Mouse (Mus musculus) G1E (cell line): ENCODE measurements around the gene Nrip3. TPM values are rescaled to one million over a fixed set of nuclear protein-coding genes. Genes with fewer than 3 reads are reported as not detected.

Experiments
- ATAC-seq: 2 replicates; pipeline ENCODE4 v1.8.0; 2016; ENCODE audit warnings: mild to moderate bottlenecking; ENCODE audit not compliant: insufficient number of reproducible peaks, poor library complexity, low FRiP score, severe bottlenecking; ENCODE audit errors: extremely low read depth
- DNase-seq: peaks from one replicate; pipeline ENCODE4 v3.0.0; 2012; ENCODE audit warnings: low spot score
- H3K27me3 ChIP-seq: 2 replicates; pipeline ENCODE4 v1.6.1; 2012; ENCODE audit warnings: mild to moderate bottlenecking, low read length, inconsistent platforms; ENCODE audit not compliant: insufficient read depth
- H3K36me3 ChIP-seq: replicated peaks from 2 replicates; pipeline ENCODE3; 2012; ENCODE audit warnings: mild to moderate bottlenecking, inconsistent platforms
- H3K4me1 ChIP-seq: 2 replicates; pipeline ENCODE4 v1.6.1; 2012; ENCODE audit warnings: low read depth, low read length, inconsistent platforms, mixed read lengths; ENCODE audit not compliant: insufficient read depth
- H3K4me3 ChIP-seq: 2 replicates; pipeline ENCODE4 v1.5.1; 2012; ENCODE audit warnings: low read depth, mild to moderate bottlenecking, inconsistent platforms, low read length, moderate library complexity, mixed read lengths
- H3K9me3 ChIP-seq: replicated peaks from 2 replicates; pipeline ENCODE4 v1.6.1; 2012; ENCODE audit warnings: inconsistent platforms
- CTCF ChIP-seq: IDR thresholded peaks from 2 replicates; pipeline ENCODE4 v1.5.1; 2012; ENCODE audit warnings: low read depth, low read length, inconsistent platforms, mixed read lengths
- GATA1 ChIP-seq: IDR thresholded peaks from 2 replicates; pipeline ENCODE4 v1.6.1; 2012; ENCODE audit warnings: borderline replicate concordance, low read length, inconsistent platforms, mixed read lengths
- GATA2 ChIP-seq: IDR thresholded peaks from 2 replicates; pipeline ENCODE4 v1.6.1; 2012; ENCODE audit warnings: low read depth, low read length, inconsistent platforms, borderline replicate concordance
- POLR2AphosphoS5 ChIP-seq: IDR thresholded peaks from 2 replicates; pipeline ENCODE4 v1.6.1; 2012; ENCODE audit warnings: low read depth, low read length, inconsistent platforms; ENCODE audit not compliant: insufficient replicate concordance
- TAL1 ChIP-seq: conservative IDR thresholded peaks from 2 replicates; pipeline ENCODE4 v1.6.1; 2012; ENCODE audit warnings: low read depth, low read length, inconsistent platforms, mixed read lengths
- polyA plus RNA-seq: library from polyadenylated mRNA; stranded (reverse); fragments of >175 nt; gene quantifications from 2 replicates; pipeline ENCODE4 v1.2.3, GENCODE M21; 2012
- total RNA-seq, 2 experiments: library from RNA; stranded (forward) in 1 of 2; stranded (reverse) in 1 of 2; fragments of 200-1000 nt in 1 of 2; fragments of >200 nt in 1 of 2; fragmentation: Nextera tagmentation in 1 of 2; gene quantifications; 2 replicates each; pipeline ENCODE4 v1.2.3; 2014 to 2017

Gene Nrip3
- total and polyA plus RNA-seq, 3 experiments, result 0.55 TPM; not detected in 2

DNA sequence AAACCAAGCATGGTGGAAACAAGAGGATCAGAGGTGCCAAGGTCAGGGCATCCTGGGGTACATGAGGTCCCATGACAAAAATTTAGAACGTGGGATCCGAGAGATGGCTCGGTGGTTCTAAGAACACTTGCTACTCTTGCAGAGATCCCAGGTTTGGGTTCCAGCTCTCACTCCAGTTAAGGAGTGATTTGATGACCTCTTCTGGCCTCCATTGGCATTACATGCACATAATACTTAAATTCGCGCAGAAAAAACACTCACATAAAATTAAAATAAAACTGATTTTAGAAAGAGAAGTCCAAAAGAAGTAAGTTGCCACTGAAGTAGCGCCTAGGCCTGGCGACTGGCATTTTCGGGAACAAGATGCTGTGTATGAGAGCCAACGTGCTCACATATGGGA lies 62.5 kb downstream of the Nrip3 start:
- no peak overlapping the region for H3K4me3 ChIP-seq
- ATAC-seq, result no peak
- no peak for TF ChIP-seq GATA2
- TF ChIP-seq GATA1, result no peak
- no peak for TF ChIP-seq CTCF
- peaks cover 19% of the 10 kb centered on the region for H3K27me3 ChIP-seq
- no peaks in the 10 kb centered on the region for H3K36me3 ChIP-seq
- peaks cover 4% of the 10 kb centered on the region for H3K9me3 ChIP-seq
- no peak for DNase-seq
- peaks cover 2% of the 10 kb centered on the region for H3K4me1 ChIP-seq

DNA sequence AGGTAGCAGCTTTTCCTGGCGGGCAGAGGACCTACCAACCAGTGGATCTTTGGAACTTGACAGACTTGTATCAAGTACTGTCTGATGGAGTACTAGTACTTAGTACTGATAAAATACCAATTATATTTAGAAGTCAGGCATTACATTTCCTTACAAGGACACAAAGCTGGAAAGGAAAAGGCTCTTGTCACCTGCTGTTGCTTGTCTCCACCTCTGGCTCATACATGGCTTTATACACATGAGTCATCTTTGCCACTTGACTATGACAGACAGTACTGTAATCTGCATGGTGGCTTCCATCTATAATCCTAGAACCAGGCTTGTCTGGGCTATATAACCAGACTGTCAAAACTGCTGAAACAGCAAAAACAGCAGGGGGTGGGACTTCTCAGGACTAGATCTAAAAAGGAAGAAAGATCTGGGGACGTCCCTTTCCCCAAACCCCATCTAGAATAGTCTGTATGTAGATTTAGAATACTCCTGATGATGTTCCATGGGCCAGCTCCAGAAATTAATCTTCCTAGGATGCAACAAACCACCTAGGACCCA lies 68.3 kb downstream of the Nrip3 start:
- Histone ChIP-seq H3K4me3 (no peak overlapping the region), H3K4me1 (no peaks in the 10 kb centered on the region; the same call in 1 of the 2 replicates), H3K9me3 (no peaks in the 10 kb centered on the region), H3K36me3 (peaks cover 50% of the 10 kb centered on the region), H3K27me3 (peaks cover 10% of the 10 kb centered on the region)
- no peak for TF ChIP-seq POLR2AphosphoS5
- TF ChIP-seq GATA2, result no peak
- TF ChIP-seq GATA1, result no peak
- TF ChIP-seq TAL1, result no peak
- no peak for TF ChIP-seq CTCF
- DNase-seq (no peak), ATAC-seq (no peak)

DNA sequence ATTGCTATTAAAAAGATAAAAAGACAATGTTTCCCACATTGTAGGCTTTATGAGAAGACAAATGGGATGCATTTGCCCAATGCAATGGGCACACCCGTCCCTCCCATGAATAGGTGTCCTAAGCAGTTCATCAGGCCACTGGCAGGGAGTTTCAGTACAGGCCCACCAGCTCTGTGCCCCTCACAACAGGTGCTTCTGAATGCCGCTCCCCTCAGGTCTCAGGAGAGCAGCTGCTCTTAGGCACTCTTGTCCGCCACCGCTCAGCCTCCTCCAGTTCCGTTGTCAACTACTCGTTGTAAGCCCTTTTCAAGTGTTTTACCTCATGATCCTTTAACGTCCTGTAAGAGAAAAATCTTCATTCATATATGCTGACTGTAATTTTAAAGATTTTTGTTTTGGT lies 69.6 kb downstream of the Nrip3 start:
- ATAC-seq (no peak), DNase-seq (no peak)
- no peak for TF ChIP-seq TAL1
- Histone ChIP-seq H3K4me1 (peaks cover 4% of the 10 kb centered on the region), H3K4me3 (no peak overlapping the region), H3K9me3 (no peaks in the 10 kb centered on the region), H3K36me3 (peaks cover 63% of the 10 kb centered on the region), H3K27me3 (peaks cover 4% of the 10 kb centered on the region; the same call in 1 of the 2 replicates)

DNA sequence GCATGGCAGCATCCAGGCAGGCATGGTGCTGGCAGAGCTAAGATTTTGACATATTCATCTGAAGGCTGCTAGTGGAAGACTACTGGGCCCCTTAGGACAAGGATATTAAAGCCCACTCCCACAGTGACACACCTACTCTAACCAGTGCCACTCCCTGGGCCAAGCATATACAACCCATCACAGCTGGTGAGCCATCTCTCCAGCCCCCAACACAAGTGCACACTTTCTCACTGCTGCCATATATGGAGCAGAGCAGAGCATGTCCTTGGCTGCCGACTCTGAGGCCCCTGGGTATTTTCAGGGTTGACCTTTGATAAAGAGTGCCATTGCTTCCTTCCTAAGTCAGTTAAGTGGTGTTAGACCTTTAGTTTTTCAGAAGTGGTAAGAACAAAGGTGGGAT lies 71.8 kb downstream of the Nrip3 start:
- H3K4me3 ChIP-seq, result no peak overlapping the region
- H3K9me3 ChIP-seq, result no peaks in the 10 kb centered on the region
- H3K36me3 ChIP-seq, result peaks cover 73% of the 10 kb centered on the region
- no peak for TF ChIP-seq TAL1
- TF ChIP-seq POLR2AphosphoS5, result no peak
- no peak for TF ChIP-seq GATA1
- no peak for TF ChIP-seq CTCF
- TF ChIP-seq GATA2, result no peak
- ATAC-seq, result no peak
- DNase-seq, result no peak
- no peaks in the 10 kb centered on the region; the same call in 1 of the 2 replicates for H3K27me3 ChIP-seq
- peaks cover 12% of the 10 kb centered on the region for H3K4me1 ChIP-seq

DNA sequence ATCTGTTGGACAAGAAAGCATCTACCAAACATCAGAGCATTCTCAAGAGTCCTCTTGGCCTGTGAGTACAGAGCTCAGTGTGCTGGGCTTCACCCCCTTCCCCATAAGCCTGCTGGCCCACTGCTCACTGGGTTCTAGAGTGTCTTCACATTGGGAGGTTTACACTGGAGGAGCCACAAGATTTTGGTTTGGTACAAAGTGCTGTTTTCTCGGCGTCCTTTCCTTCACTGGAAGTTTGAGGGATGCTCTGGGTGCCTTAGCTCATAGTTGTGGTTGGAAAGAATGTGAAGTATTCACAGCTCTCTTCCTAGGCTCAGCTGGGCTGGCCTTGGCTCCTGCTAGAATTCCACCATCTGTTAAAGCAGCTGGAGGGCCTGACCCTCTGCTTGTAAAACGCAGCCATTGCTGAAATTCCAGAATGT lies 72.9 kb downstream of the Nrip3 start:
- no peak for ATAC-seq
- Histone ChIP-seq H3K36me3 (peaks cover 73% of the 10 kb centered on the region), H3K27me3 (peaks cover under 1% of the 10 kb centered on the region; the same call in 1 of the 2 replicates), H3K9me3 (no peaks in the 10 kb centered on the region), H3K4me1 (peaks cover 18% of the 10 kb centered on the region), H3K4me3 (no peak overlapping the region)
- no peak for DNase-seq
- TF ChIP-seq TAL1, result no peak
- TF ChIP-seq POLR2AphosphoS5, result no peak
- TF ChIP-seq CTCF, result no peak
- TF ChIP-seq GATA2, result no peak
- TF ChIP-seq GATA1, result no peak

Other genes with a start within 250 kb of the Nrip3 start
- 0.92 and 39.5 TPM in 2 replicates for gene St5, start 78.4 kb downstream of the Nrip3 start, total RNA-seq (2014; fragmentation: Nextera tagmentation)
- 0.23 and 0.49 TPM in 2 replicates for gene St5, start 78.4 kb downstream of the Nrip3 start, total RNA-seq (2017)
- gene St5, start 78.4 kb downstream of the Nrip3 start, polyA plus RNA-seq, result 0.07 TPM in 2 replicates
- 16.3 and 18.4 TPM in 2 replicates for gene Akip1, start 78.3 kb downstream of the Nrip3 start, total RNA-seq (2014; fragmentation: Nextera tagmentation)
- 23.3 and 25.2 TPM in 2 replicates for gene Akip1, start 78.3 kb downstream of the Nrip3 start, total RNA-seq (2017)
- 15.1 and 15.6 TPM in 2 replicates for gene Akip1, start 78.3 kb downstream of the Nrip3 start, polyA plus RNA-seq
- gene BC051019, start 58.2 kb downstream of the Nrip3 start, total RNA-seq (2014; fragmentation: Nextera tagmentation), result not detected in 2 replicates
- not detected in 2 replicates for gene BC051019, start 58.2 kb downstream of the Nrip3 start, total RNA-seq (2017)
- not detected in 2 replicates for gene BC051019, start 58.2 kb downstream of the Nrip3 start, polyA plus RNA-seq
- gene Ascl3, start 50.3 kb downstream of the Nrip3 start, total RNA-seq (2014; fragmentation: Nextera tagmentation), result not detected in 2 replicates
- gene Ascl3, start 50.3 kb downstream of the Nrip3 start, total RNA-seq (2017), result not detected in 2 replicates
- not detected in 2 replicates for gene Ascl3, start 50.3 kb downstream of the Nrip3 start, polyA plus RNA-seq
- gene Tmem9b, start 29.1 kb downstream of the Nrip3 start, total RNA-seq (2014; fragmentation: Nextera tagmentation), result 70.7 and 77.9 TPM in 2 replicates
- 88.0 and 88.6 TPM in 2 replicates for gene Tmem9b, start 29.1 kb downstream of the Nrip3 start, total RNA-seq (2017)
- gene Tmem9b, start 29.1 kb downstream of the Nrip3 start, polyA plus RNA-seq, result 4.9 and 7.7 TPM in 2 replicates
- gene Scube2, start 83.7 kb upstream of the Nrip3 start, total RNA-seq (2014; fragmentation: Nextera tagmentation), result 10.3 and 11.1 TPM in 2 replicates
- 3.0 and 3.1 TPM in 2 replicates for gene Scube2, start 83.7 kb upstream of the Nrip3 start, total RNA-seq (2017)
- 0.20 TPM in 2 replicates for gene Scube2, start 83.7 kb upstream of the Nrip3 start, polyA plus RNA-seq
- 117 and 131 TPM in 2 replicates for gene Dennd5a, start 178.4 kb upstream of the Nrip3 start, total RNA-seq (2014; fragmentation: Nextera tagmentation)
- 70.4 and 74.8 TPM in 2 replicates for gene Dennd5a, start 178.4 kb upstream of the Nrip3 start, total RNA-seq (2017)
- 9.2 and 10.1 TPM in 2 replicates for gene Dennd5a, start 178.4 kb upstream of the Nrip3 start, polyA plus RNA-seq
- gene Tmem41b, start 204.9 kb upstream of the Nrip3 start, total RNA-seq (2014; fragmentation: Nextera tagmentation), result 68.5 and 78.6 TPM in 2 replicates
- 96.3 and 105 TPM in 2 replicates for gene Tmem41b, start 204.9 kb upstream of the Nrip3 start, total RNA-seq (2017)
- gene Tmem41b, start 204.9 kb upstream of the Nrip3 start, polyA plus RNA-seq, result 20.3 and 22.7 TPM in 2 replicates
- 98.0 and 100 TPM in 2 replicates for gene Ipo7, start 236.2 kb upstream of the Nrip3 start, total RNA-seq (2014; fragmentation: Nextera tagmentation)
- 129 and 157 TPM in 2 replicates for gene Ipo7, start 236.2 kb upstream of the Nrip3 start, total RNA-seq (2017)
- 69.2 and 78.3 TPM in 2 replicates for gene Ipo7, start 236.2 kb upstream of the Nrip3 start, polyA plus RNA-seq